Mouse (Mus musculus) liver, embryonic 11.5 days (tissue): ENCODE data around the gene Ctnnd1. TPM values are rescaled to one million over a fixed set of nuclear protein-coding genes. Genes with fewer than 3 reads are reported as not detected.
"Not testable (repeated sequence)": the region's sequence is repeated elsewhere in the genome, so short reads cannot be mapped to it uniquely, and the experiment has no call there.

Source experiments
- ATAC-seq: fragments of 200-750 bp; cut with Nextera tagmentation; replicated peaks from 2 replicates; pipeline ENCODE4 v1.8.0; 2017; ENCODE audit warnings: moderate number of reproducible peaks, mild to moderate bottlenecking, moderate TSS enrichment, moderate library complexity; ENCODE audit not compliant: low FRiP score
- DNase-seq: peaks from one replicate; pipeline ENCODE4 v3.0.0-alpha.2; 2017; ENCODE audit warnings: low spot score
- H3K27ac ChIP-seq: fragments of 300-500 bp; sonication (generic); 2 replicates; pipeline ENCODE4 v1.5.1; 2014; ENCODE audit warnings: mild to moderate bottlenecking, low read depth, low read length, control low read depth
- H3K27me3 ChIP-seq: fragments of 300-500 bp; sonication (generic); replicated peaks from 2 replicates; pipeline ENCODE4 v1.6.1; 2014; ENCODE audit warnings: low read length, mixed read lengths; ENCODE audit not compliant: control insufficient read depth, insufficient read depth
- H3K36me3 ChIP-seq: fragments of 300-500 bp; sonication (generic); 2 replicates; pipeline ENCODE4 v1.6.1; 2014; ENCODE audit warnings: mild to moderate bottlenecking, low read length, moderate library complexity, mixed read lengths; ENCODE audit not compliant: control insufficient read depth, insufficient read depth
- H3K4me1 ChIP-seq: fragments of 300-500 bp; sonication (generic); replicated peaks from 2 replicates; pipeline ENCODE4 v1.6.1; 2014; ENCODE audit warnings: low read length, mixed read lengths; ENCODE audit not compliant: control insufficient read depth, insufficient read depth
- H3K4me2 ChIP-seq: fragments of 300-500 bp; sonication (generic); 2 replicates; pipeline ENCODE4 v1.6.1; 2014; ENCODE audit warnings: mild to moderate bottlenecking, control low read depth, moderate library complexity
- H3K4me3 ChIP-seq: fragments of 300-500 bp; sonication (generic); 2 replicates; pipeline ENCODE4 v1.5.1; 2014; ENCODE audit warnings: low read depth, low read length, control low read depth
- H3K9ac ChIP-seq: fragments of 300-500 bp; sonication (generic); 2 replicates; pipeline ENCODE4 v1.6.1; 2014; ENCODE audit warnings: low read depth, low read length, control low read depth
- H3K9me3 ChIP-seq: fragments of 300-500 bp; sonication (generic); 2 replicates; pipeline ENCODE4 v1.6.1; 2016; ENCODE audit warnings: low read length, inconsistent platforms, mixed read lengths; ENCODE audit not compliant: control insufficient read depth
- WGBS: fragments of 180-500 bp; shearing (Covaris S2); extraction: QIAGEN DNeasy Blood & Tissue Kit; methylation state at CpG from one replicate; pipeline ENCODE4 v1.1.7; 2014; 5-methylcytosine and 5-hydroxymethylcytosine counted together
- polyA plus RNA-seq: library from polyadenylated mRNA; unstranded; fragments of >200 nt; fragmentation: Nextera tagmentation; extraction: Ambion mirVana; gene quantifications from 2 replicates; pipeline ENCODE4 v1.2.1, GENCODE M21; 2014

Ctnnd1 gene
- polyA plus RNA-seq, 1 experiment from 2014 or later = 27.1 TPM

DNA sequence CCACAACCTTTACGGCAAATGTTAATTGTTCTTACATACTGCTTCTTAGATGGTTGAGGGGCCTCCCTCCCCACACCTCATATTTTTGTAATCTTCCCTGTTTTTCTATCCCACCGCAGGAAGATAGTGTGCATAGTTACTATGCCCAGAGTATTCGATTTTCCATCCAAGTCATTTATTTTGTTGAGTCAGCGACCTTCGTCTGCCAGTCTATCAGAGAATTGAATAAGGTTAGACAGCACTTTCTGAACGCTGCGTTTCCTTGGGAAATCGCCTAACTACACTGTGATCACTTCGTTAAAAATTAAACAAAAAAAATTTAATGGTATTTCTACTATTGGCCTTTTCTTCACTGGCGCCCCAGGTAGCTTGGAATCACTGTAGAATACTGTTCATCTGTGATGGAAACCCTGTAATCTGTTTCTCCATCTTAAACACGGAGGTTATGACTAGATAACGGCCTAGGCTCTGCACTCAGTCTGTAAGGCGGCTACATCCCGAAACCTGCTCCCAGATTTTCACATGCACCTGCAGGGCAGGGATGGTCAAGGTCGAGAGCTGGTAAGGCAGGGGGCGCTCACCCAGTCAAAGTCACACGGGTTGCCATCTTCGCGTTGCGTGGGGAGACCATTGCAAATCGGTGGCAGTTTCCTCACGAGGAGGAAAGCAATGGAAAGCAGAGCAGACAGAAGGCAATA is 26.9 kb upstream of the Ctnnd1 start:
- Histone ChIP-seq H3K9ac (peak overlapping the region; percentile 66), H3K4me1 (peaks cover 19% of the 10 kb centered on the region), H3K4me2 (peak overlapping the region; percentile 70), H3K36me3 (peaks cover 22% of the 10 kb centered on the region; the same call in 1 of the 2 replicates), H3K9me3 (no peaks in the 10 kb centered on the region), H3K4me3 (peak overlapping the region; percentile 86), H3K27me3 (no peaks in the 10 kb centered on the region), H3K27ac (0 out of 2 replicates have a peak overlapping the region, but pooled peaks have one; percentile 36)
- DNase-seq (no peak), ATAC-seq (peak; percentile 42)
- 8% methylated on average over 22 of the region's 22 CpGs for WGBS

DNA sequence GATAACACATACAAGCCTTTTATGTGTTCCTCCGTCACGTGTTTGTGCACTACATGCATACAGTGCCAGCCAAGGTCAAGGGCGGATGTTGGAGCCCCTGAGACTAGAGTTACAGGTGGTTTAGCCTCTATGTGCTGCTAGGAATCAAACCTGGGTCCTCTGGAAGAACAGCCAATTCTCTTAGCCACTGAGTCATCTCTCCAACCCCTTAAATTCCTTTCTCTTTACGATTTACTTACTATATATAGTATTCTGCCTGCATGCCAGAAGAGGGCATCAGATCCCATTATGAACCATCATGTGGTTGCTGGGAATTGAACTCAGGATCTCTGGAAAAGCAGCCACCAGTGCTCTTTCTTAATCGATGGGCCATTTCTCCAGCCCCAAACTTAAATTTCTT is 21.0 kb upstream of the Ctnnd1 start:
- DNase-seq, H3K4me2 ChIP-seq, H3K9ac ChIP-seq, ATAC-seq, H3K27me3 ChIP-seq, H3K27ac ChIP-seq, H3K4me1 ChIP-seq, H3K4me3 ChIP-seq, H3K9me3 ChIP-seq: not testable (repeated sequence)
- peaks cover 25% of the 10 kb centered on the region; the same call in 1 of the 2 replicates for H3K36me3 ChIP-seq
- WGBS = 79% methylated on average over 4 of the region's 5 CpGs

GRCm38 (mm10) chr2:84670569-84670933 is 20.0 kb upstream of the Ctnnd1 start, which contains the start of gene Selenoh:
TSS of gene Selenoh (minus strand) at chr2:84670770.
- peaks cover 22% of the 10 kb centered on the region; the same call in 1 of the 2 replicates for H3K36me3 ChIP-seq
- under 1% methylated on average over 20 of the region's 20 CpGs for WGBS

DNA sequence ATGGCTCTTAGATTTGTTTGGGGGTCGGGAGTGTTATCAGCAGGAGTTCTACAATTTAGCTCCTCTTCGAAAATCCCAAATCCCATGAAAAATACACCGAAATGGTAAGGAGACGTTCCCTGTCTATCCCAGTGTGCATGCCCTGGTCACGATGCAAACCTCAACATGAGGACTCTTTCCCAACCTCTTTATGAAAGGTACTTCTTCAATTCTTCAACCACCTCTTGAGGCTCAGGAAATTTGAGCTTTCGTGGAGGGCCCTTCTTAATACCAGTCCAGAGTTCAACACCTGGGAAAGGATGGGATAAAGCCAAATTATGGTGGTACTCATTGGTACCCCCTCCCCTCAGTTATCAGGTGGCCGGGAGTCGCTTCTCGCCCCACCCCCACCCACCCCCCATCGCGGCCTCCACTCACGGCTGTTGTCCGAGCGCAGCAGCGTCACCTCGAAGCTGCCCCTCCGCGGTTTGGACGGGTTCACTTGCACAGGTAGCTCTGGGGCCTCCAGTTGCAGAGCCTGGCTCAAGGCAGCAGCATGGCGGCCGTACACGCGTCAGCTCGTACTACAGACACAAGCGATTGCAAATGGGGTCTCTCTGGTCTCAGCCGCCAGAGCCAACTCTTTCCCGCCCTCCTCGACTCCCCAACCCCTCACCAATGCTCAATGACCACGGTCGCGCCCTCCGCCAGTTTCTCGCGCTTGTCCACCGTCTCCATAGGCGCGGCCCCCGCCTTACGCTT is 19.4 kb upstream of the Ctnnd1 start:
- ATAC-seq (peak; percentile 70), DNase-seq (no peak)
- H3K27me3 ChIP-seq = no peaks in the 10 kb centered on the region
- H3K4me1 ChIP-seq = peaks cover 4% of the 10 kb centered on the region; the same call in 1 of the 2 replicates
- H3K9me3 ChIP-seq = no peaks in the 10 kb centered on the region
- WGBS = 2% methylated on average over 39 of the region's 39 CpGs
- peak overlapping the region; percentile 97 for H3K9ac ChIP-seq
- H3K4me3 ChIP-seq = peak overlapping the region; percentile 78
- H3K36me3 ChIP-seq = peaks cover 17% of the 10 kb centered on the region; the same call in 1 of the 2 replicates
- peak overlapping the region; percentile 94 for H3K27ac ChIP-seq
- H3K4me2 ChIP-seq = peak overlapping the region; percentile 80

More at GRCm38 (mm10) chr2:84670569-84670933, 20.0 kb upstream of the Ctnnd1 start, which contains the start of gene Selenoh:
- peak within 1 kb of the TSS; percentile 94 for H3K27ac ChIP-seq
- no peaks in the 10 kb centered on the region for H3K27me3 ChIP-seq
- peak within 1 kb of the TSS; percentile 78 for H3K4me3 ChIP-seq
- H3K4me1 ChIP-seq = peaks cover 4% of the 10 kb centered on the region; the same call in 1 of the 2 replicates
- H3K9ac ChIP-seq = peak within 1 kb of the TSS; percentile 97
- peak within 1 kb of the TSS; percentile 80 for H3K4me2 ChIP-seq
- ATAC-seq (peak; percentile 93), DNase-seq (peak; percentile 84)
- no peaks in the 10 kb centered on the region for H3K9me3 ChIP-seq

- Histone ChIP-seq H3K9me3 (no peaks in the 10 kb centered on the region), H3K4me2 (no peak overlapping the region), H3K27me3 (no peaks in the 10 kb centered on the region), H3K9ac (no peak overlapping the region), H3K36me3 (peaks cover 6% of the 10 kb centered on the region; the same call in 1 of the 2 replicates), H3K4me1 (peaks cover 4% of the 10 kb centered on the region; the same call in 1 of the 2 replicates), H3K4me3 (no peak overlapping the region), H3K27ac (0 out of 2 replicates have a peak overlapping the region, but pooled peaks have one; percentile 19)
- 40% methylated on average over 12 of the region's 12 CpGs for WGBS
- ATAC-seq = no peak
- DNase-seq = no peak
Observed at GRCm38 (mm10) chr2:84666081-84666480, 15.5 kb upstream of the Ctnnd1 start.

GRCm38 (mm10) chr2:84662866-84663265 is 12.3 kb upstream of the Ctnnd1 start:
- Histone ChIP-seq H3K4me3 (no peak overlapping the region), H3K27ac (no peak overlapping the region), H3K9ac (no peak overlapping the region), H3K4me2 (no peak overlapping the region), H3K27me3 (no peaks in the 10 kb centered on the region), H3K36me3 (no peaks in the 10 kb centered on the region), H3K9me3 (no peaks in the 10 kb centered on the region), H3K4me1 (no peaks in the 10 kb centered on the region)
- 29% methylated on average over 2 of the region's 2 CpGs for WGBS
- DNase-seq = no peak
- no peak for ATAC-seq

GRCm38 (mm10) chr2:84660253-84660652 is 9.7 kb upstream of the Ctnnd1 start:
- Histone ChIP-seq H3K36me3 (no peaks in the 10 kb centered on the region), H3K9me3 (no peaks in the 10 kb centered on the region), H3K9ac (no peak overlapping the region), H3K27ac (no peak overlapping the region), H3K4me2 (no peak overlapping the region), H3K4me3 (no peak overlapping the region), H3K4me1 (no peaks in the 10 kb centered on the region), H3K27me3 (no peaks in the 10 kb centered on the region)
- DNase-seq (no peak), ATAC-seq (peak; percentile 57; the same call in 1 of the 2 replicates)
- 54% methylated on average over 3 of the region's 3 CpGs for WGBS

- no peak within 1 kb of the TSS for H3K27ac ChIP-seq
- 91% methylated on average over 32 of the region's 32 CpGs for WGBS
- DNase-seq = no peak
Observed at GRCm38 (mm10) chr2:84658806-84659205, 8.2 kb upstream of the Ctnnd1 start, which contains the start of gene Btbd18. TSS of gene Btbd18 (plus strand) at chr2:84659079.

More at GRCm38 (mm10) chr2:84658806-84659205, 8.2 kb upstream of the Ctnnd1 start, which contains the start of gene Btbd18:
- Histone ChIP-seq H3K36me3 (no peaks in the 10 kb centered on the region), H3K4me2 (no peak within 1 kb of the TSS), H3K9me3 (no peaks in the 10 kb centered on the region), H3K9ac (no peak within 1 kb of the TSS), H3K4me3 (no peak within 1 kb of the TSS), H3K4me1 (no peaks in the 10 kb centered on the region), H3K27me3 (no peaks in the 10 kb centered on the region)
- ATAC-seq = no peak
